Mouse (Mus musculus) heart, adult 11 months (tissue): ENCODE results near the gene Olfr521.
A peak's percentile ranks its signal among the peaks of the same experiment; 100 is the strongest.

Experiments
- DNase-seq: peaks from one replicate; pipeline ENCODE4 v3.0.0; 2022

Olfr521 gene

DNA sequence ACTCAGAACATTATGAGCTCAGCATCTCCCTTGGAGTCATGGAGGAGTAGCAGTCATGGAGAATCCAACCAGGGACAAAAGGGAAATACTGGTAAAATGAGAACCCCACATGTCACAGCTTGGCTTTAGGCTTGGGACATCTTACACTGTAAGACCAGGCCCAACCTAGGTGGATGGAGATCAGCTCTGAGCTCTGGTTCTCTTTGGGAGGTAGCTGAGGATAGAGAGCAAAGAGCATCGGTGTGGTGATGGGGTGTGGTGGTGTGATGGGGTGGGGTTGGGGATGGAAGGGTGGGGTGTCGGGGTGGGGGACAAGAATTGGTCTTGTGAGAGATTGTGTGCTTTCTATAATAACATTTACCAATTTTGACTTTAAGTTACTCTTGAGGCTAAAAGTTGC lies 47.5 kb downstream of the Olfr521 start:
- DNase-seq = peak; percentile 33

DNA sequence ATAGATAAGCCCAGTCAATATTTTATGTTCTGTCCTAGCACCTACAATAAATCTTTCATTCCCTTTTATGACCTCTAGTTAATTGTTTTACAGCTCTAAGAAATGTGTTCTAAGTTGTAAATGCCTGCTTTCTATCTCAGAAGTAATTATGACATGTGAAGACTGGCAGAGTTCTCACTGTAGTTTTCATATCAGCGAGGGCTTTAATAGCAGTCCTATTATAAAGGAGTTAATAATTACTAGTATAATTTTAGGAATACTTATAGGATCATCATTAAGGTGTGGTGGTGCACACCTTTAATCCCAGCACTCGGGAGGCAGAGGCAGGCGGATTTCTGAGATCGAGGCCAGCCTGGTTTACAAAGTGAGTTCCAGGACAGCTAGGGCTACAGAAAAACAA lies 48.4 kb downstream of the Olfr521 start:
- DNase-seq = peak; percentile 8

DNA sequence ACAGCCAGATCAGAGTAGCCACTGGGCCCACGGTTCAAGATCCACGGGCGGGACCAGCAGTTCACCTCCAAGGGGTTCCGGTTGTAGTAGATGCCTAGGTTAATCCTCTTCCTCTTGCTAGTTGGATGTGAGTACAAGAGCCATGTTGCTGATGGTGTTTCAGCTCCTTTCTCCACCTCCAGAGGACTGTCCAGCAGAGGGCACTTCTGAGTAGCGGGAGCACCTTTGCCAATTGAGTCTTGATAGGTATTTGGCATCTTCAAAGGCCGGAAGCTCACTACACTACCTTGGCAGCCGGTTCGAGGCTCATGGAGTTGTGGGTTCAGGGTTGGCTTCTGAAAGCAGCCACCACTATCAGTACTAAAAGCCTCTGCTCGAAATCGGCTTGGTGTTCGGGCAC lies 50.1 kb downstream of the Olfr521 start:
- DNase-seq = peak; percentile 88

DNA sequence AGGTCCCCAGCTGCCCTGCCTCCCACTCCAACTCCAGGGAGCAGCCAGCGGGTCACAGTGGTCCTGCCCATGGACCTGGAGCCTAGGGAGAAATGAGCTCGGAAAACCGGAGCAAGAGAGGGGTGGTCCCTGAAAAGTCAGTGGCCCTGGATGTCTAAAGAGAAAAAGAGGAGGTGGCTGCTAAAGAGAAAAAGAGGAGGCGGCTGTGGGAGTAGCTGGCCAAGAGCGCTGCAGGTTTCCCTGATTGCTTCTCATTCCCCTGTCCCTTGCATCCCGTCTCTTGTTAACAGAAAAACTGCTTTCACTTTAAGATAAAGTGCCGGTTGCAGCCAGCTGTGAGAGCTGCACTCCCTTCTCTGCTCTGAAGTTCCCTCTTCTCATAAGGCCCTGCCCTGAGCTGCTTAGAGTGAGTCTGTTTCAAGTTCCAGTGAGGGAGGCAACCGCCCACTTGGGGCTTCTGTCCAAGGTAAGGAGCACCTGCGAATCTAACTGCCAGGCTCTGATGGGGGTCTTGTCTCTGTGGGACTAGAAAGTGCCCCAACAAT lies 54.9 kb downstream of the Olfr521 start:
- DNase-seq = peak; percentile 92
